Mouse (Mus musculus) mouse embryonic stem cell (cell line): Measurements from ENCODE around the gene Tpm1.

ENCODE experiments used
- in situ Hi-C, 2 experiments: fragments of 300-500 bp; cut with MboI; formaldehyde crosslinking; loops; 1 replicate in 1 of 2; 3 replicates in 1 of 2; pipeline ENCODE4 v1.14.3; 2019 to 2020; ENCODE audit warnings: low sequenced_read_pairs in 2 of 2, low pct_unique_long_range_greater_than_20kb in 1 of 2, mixed read lengths in 1 of 2; ENCODE audit not compliant: unreplicated experiment in 1 of 2

Gene Tpm1

DNA sequence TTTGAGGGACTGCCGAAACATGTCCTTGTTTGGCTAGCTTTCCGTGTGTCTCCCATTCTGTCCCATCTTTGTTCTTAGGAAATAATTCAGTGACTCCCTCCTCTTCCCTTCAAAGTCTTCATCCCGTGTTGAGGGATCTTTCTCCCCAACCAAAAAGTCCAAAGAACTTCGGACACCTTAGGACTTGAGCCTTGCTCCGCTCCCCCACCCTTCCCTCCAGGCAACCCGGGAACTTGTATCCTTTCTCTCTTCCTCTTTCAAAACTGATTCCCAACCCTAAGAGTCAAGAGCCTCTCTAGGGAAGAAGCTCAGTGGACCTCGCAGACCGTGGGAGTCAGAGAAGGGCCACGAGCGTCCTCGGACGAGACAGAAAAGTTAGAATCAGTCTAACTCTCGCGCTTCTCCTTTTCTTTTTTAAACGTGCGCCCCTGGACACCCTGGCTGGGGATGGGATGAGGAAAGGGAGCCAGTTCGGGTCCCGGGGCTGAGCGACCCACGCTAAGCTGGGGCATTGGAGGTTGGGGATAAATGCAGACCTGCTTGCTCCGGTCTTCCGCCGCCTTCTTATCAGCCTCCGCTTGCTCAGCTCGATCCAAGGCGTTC, 622 bp downstream of the Tpm1 start:
- in situ Hi-C loops = loop anchor here in 1 of 2 experiments (5.0 kb wide), 1 partner anchor 129 kb away; no protein-coding TSS in a partner anchor

- in situ Hi-C loops = loop anchor here in 1 of 2 experiments (5.0 kb wide), 1 partner anchor 129 kb away; no protein-coding TSS in a partner anchor
Observed at GRCm38 (mm10) chr9:67047606-67048482, 1.4 kb downstream of the Tpm1 start.

- in situ Hi-C loops = loop anchor here in 1 of 2 experiments (5.0 kb wide), 1 partner anchor 130 kb away; no protein-coding TSS in a partner anchor
Observed at GRCm38 (mm10) chr9:67046881-67047605, 2.2 kb downstream of the Tpm1 start.

- in situ Hi-C loops = loop anchor here in 1 of 2 experiments (5.0 kb wide), 1 partner anchor 131 kb away; no protein-coding TSS in a partner anchor
Observed at GRCm38 (mm10) chr9:67045966-67046602, 3.1 kb downstream of the Tpm1 start.

DNA sequence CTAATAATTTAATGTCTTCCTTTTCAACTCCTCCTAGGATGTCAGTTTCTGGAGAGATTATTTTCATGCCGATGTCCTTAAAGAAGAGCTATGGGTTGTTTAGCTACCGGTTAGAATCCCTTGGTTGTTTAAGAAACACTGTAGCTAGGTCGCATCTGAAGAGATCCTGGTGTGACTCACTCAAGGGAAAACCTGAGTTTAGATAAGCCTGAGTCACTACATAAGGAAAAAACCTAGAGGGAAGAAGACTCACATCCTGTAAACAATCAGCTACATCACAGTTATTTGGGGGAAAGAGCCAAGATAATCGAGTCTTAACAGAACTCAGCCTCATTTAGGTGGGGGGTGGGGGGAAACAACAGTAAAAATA, 3.9 kb downstream of the Tpm1 start:
- in situ Hi-C loops = loop anchor here in 1 of 2 experiments (5.0 kb wide), 1 partner anchor 132 kb away; no protein-coding TSS in a partner anchor

DNA sequence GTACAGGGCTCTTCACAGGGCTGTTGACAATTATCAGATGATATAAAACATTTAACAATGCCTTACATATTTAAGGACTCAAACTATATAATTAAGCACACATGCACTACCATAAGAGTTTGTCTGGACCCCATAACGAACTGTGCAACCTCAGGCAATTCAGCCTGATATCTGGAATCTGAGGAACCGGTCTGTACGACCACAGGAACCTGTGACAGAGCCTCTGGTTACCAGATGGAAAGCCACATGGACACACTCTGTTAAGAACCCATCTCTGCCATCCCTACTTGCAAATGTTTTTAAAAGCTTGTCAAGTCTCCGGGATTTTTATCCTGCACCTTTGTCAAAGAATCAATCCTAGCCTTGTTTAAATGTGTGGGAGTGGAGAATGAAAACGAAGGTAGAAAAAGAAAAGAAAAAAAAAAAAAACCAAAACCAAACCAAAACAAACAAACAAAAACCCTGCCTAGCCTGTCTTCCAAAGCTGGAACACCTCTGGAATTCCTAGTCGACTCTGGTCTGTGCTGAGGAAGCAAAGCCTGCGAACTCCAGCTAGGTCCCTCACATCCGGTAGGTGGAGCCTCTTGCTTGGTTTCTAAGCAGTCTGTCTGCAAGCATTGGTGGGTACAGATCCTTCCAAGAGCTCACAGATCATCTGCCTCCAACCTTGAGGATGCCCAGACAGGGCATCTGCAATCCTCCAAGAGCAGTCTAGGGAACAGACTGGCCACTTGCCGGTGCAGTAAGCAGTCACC, 4.5 kb downstream of the Tpm1 start:
- in situ Hi-C loops = loop anchor here (5.0 kb wide), 3 partner anchors 37 to 133 kb away; no protein-coding TSS in a partner anchor

- in situ Hi-C loops = loop anchor here (5.0 kb wide), 2 partner anchors 36 to 41 kb away; no protein-coding TSS in a partner anchor
Observed at GRCm38 (mm10) chr9:67043231-67044199, 5.7 kb downstream of the Tpm1 start.

DNA sequence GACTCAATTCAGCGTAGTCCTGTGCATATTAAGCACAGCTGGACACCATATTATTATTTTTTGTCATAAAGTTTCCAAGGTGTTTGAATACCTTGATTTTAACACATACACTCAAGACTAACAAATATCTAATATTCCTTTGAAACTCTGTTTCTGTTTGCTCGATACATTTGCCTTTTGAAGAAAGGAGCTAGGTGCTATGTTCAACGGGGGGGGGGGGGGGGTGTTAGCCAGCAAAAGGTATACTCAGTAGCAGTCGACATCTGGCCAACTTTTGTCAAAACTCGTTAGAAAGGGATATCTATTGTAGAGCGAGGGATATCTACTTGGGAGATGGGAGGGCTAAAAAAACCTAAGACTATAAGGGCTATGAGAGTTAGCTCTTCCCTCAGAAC, 6.4 kb downstream of the Tpm1 start:
- in situ Hi-C loops = loop anchor here (5.0 kb wide), 2 partner anchors 36 to 41 kb away; no protein-coding TSS in a partner anchor

DNA sequence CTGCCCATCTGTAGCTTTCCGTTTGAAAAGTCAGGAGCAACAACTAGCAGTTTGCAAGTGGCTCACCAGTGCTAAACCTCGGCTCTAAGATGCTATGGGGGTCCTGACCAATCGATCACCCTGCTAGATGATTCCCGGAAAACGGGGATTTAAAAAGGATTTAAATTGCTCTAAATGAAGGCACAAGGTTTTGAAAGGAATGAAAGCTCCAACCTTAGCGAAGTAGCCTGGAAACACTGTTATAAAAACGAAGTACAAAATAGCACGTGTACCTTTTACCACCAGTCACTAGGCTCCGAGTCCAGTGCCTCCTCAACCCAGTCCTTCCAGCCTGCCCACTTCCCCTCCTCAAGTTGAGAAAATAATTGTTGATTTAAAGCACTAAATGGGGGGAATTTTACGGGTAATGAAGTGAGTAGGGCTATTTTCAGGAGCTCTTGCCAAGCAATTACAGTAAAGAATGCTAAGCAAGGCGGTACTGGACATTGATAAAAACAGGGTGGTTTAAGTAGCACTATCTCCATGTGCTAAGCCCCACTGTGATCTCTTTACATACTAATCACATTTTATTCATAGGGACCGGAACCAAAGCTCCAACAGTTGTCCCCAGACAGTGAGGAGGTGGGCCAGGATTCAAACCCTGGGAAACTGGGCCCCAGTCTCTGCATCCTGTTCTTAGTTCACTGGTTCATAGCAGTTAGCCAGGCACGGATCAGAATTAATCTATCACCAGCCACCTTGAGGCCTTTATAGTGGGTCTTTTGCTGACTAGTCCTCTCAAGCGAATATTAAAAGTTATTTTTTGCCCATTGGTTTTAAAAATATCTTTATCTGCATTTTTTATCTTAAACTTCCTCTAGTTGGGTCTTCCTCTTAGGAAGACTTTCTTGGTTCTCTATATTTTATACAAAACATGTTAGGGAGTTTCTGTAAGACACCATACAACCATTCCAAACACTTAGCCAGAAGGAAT, 7.1 kb downstream of the Tpm1 start:
- in situ Hi-C loops = loop anchor here (5.0 kb wide), 2 partner anchors 35 to 40 kb away; no protein-coding TSS in a partner anchor

DNA sequence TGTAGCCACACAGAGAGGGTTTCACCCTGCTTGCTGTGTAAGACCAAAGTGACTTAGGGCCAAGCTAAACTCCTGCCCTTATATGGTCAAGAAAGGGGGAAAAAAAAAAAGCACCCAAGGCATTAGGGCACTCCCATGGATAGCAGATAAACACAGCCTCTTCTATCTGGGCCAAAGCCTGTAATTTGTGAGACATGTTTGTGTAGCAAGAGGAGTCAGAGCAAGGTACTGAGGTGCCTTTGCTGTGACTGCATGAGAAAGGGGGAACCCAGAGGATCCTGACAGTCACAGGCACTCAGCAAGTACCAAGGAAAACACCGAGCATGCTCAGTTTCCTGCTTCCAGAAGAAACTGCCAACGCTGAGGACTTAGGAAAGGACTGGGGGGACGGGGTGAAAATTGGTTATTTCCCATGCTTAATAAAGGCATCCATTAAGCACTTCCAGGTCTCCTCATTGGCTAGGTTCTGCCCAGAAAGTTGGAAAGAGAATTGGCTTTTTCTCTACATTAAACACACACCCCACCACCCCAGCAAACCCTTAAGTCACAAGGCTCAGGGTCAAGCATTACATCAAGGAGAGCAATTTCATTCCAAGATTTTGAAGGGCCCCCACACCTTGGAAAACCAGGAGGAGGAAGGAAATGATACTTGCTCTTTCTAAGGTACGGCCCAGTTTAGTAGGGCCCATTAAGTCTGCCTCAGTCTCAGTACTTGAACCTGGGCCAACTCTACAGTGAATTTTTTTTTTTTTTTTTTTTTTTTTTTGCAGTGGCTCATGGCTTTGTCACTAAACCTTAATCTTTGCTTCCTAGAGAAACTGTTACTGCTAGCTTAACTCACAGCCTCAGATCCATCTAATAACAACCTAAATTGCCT, 8.0 kb downstream of the Tpm1 start:
- in situ Hi-C loops = loop anchor here (5.0 kb wide), 2 partner anchors 34 to 39 kb away; no protein-coding TSS in a partner anchor

GRCm38 (mm10) chr9:67039867-67040266, 9.3 kb downstream of the Tpm1 start:
- in situ Hi-C loops = loop anchor here (5.0 kb wide), 2 partner anchors 33 to 38 kb away; no protein-coding TSS in a partner anchor

DNA sequence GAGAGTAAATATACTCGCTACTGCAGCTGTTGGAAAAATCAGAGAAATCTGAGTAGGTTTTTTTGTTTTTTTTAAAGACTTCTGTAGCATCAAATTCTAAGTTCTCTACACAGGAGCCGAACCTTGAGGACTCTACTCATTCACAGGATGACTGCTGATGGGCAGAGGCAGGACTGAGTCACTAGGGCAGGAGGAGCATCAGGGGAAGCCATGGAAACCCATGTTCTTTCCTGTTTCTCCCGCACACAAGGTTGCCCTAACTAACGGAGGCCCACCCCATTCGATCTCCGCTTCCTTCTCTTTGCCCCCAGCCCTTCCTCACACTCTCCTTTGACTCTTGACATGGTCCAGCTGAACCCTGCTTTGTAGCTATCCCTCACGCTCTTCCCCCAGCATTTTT, 10.5 kb downstream of the Tpm1 start:
- in situ Hi-C loops = no loop called here

DNA sequence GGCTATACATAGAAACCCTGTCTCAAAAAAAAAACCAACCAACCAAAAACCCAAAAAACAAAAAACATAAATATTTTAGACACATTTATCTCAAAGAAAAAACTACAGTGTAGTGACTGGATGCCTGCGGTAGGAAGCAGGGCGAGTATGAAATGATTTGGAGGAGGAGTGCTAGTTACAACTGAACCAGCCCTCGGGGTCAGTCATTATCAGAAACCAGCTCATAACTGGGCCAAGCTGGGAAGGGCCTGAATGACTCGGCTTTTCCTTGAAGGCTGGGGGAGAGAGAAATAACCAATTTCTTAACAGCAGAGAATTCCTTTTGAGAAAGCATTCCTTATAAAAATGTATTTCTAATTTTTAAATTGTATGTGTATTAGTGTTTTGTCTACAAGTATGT, 11.5 kb downstream of the Tpm1 start:
- in situ Hi-C loops = no loop called here

- in situ Hi-C loops = no loop called here
Observed at GRCm38 (mm10) chr9:67036527-67037118, 12.6 kb downstream of the Tpm1 start.
